Mouse (Mus musculus): Measurements from ENCODE around the gene 1190007I07Rik.

DNA sequence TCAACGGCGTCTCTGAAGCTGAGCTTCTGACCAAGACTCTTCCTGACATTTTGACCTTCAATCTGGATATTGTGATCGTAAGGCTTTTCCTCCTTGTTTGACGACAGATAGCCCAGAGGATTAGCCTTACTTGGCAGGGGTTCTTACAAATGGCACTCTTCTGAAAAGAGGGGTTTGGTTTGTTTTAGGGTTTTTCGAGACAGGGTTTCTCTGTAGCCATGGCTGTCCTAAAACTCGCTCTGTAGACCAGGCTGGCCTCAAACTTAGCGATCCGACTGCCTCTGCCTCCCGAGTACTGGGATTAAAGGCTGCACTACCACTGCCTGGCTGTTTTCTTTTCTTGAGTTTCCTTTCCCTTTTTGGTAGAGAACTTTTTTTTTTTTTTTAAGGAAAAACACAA lies 18.5 kb upstream of the 1190007I07Rik start:
- TF ChIP-seq NRF1 (IDR thresholded peaks at IDR 0.05; ENCODE audit: low read depth, low read length), result no peak
- no peak for TF ChIP-seq KAT2A (IDR thresholded peaks at IDR 0.05; ENCODE audit: insufficient replicate concordance, low read length)

All from CH12.LX (cell line).